Mouse (Mus musculus): Measurements from ENCODE around the gene Tlr3.

The Tlr3 gene

GRCm38 (mm10) chr8:45355809-45356208 is 55.1 kb downstream of the Tlr3 start:
- CTCF ChIA-PET, result no interaction called here
